Mouse (Mus musculus) spleen, postnatal 4 days (tissue): ENCODE measurements around the gene Pbx2.
A peak's percentile ranks its signal among the peaks of the same experiment; 100 is the strongest.

Source experiments
- DNase-seq, 2 experiments: peaks; one replicate each; pipeline ENCODE4 v3.0.0; 2022; ENCODE audit warnings: low spot score in 2 of 2

Gene Pbx2

DNA sequence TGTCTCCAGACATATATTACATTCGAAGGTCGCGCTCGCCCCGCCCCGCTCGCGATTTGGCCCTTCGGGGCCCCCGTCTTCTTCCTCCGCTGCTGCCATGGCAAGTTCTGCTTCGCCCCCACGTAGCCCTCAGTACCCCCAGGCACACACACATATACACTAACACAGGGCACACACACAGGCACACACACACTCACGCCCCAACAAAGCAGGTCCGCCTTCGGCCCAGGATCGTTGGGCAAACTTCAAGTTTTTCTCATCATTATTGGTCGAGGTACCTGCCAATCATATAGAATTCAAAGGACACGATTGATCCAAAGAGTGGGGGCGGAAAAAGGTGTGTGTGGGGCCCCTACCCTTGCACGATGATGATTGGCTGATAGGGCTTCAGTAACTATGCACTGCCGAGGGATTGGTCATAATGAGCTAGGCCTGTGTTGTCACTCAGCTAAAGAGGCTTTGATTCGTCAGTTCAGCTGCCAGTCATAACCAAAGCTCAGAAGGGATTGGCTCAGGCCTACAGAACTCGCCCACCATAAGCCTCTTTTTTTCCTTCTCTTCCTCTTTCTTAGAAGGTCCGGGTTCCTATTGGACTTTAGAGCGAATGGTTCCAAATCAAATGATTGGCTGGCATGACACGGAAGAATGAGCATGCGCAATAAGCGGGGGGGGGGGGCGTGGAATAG lies 12.5 kb downstream of the Pbx2 start, which contains the start of gene Rnf5:
Gene Rnf5, minus strand, starts transcription at position 316 of the 686 bp plus-strand sequence.
- DNase-seq, result peak; percentile 97 to 98

DNA sequence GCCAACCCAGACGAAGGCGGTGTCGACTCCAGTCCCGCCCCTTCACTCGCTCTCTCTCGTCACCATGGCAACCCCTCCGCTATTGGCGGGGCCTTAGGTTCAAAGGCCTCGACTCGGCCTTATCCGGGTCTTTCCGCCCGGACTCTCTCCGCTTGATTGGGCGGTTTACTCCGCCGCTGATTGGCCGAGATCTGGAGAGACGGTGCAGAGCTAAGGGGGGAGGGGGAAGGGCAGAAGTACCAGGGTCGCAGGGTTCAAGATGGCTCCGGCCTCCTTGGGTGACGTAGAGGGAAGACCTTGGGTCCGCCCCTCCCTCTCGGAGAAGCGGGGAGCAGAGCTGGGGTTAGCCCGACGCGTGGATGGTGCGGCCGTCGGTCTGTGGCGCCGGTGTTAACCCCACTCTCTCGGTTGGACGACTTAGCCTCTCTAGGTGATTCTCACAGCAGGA lies 13.0 kb downstream of the Pbx2 start, which contains the start of gene Agpat1:
Gene Agpat1, plus strand, starts transcription at position 202 of the 448 bp plus-strand sequence.
- DNase-seq, result peak; percentile 97 to 98

DNA sequence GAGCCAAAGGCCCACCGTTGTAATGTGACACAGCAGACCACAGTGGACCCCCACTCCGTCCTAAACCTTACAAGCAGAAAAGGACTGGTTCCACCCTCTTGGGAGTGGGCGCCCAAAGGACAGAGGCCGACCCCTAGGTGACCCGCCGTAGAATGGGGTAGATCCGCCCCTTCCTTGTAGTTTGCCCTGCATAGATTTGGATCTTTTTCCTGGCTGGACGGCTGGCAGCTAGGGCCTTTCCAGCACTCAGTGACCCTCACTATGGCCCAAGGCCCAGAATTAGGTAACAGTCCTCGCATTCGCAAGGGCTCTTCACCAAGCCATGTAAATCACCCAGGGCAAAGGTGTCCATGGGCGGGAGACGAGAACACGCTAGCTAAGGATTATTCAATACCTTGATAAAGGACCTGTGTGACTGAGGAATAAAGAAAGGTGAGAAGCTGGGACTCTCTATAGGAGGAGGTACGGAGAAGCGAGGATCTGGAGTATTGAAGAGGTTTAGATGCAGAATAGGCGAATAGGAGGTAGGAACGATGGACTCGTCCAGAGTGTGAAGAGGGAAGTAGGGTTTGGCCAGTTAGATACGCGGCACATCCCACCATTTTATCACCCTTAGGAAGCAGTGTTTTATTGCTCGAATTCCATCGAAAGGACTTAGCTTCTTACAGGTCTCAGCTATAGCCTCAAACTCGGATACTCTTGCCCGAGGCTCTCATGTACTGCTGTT lies 13.6 kb downstream of the Pbx2 start:
- DNase-seq, result peak in 1 of 2 experiments; percentile 26

DNA sequence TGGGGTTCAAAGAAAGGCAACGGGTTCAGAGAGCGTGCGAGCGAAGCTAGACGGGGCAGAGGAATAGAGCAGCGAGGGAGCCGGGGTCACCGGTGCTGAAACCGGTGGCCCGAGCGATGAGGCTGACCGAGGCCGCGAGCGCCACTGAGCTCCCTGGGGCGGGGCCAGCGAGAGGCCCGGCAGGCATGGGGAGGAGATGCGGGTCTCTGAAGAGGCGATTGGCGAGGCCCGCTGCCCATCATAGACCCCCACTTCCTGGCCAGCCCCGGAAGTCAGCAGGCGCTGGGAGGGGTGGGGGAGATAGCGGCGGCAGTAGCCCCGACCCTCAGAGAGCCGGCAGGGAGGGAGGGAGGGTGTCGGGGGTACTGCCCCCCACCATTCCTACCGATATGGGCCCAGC lies 14.5 kb downstream of the Pbx2 start:
- peak; percentile 93 to 95 for DNase-seq

DNA sequence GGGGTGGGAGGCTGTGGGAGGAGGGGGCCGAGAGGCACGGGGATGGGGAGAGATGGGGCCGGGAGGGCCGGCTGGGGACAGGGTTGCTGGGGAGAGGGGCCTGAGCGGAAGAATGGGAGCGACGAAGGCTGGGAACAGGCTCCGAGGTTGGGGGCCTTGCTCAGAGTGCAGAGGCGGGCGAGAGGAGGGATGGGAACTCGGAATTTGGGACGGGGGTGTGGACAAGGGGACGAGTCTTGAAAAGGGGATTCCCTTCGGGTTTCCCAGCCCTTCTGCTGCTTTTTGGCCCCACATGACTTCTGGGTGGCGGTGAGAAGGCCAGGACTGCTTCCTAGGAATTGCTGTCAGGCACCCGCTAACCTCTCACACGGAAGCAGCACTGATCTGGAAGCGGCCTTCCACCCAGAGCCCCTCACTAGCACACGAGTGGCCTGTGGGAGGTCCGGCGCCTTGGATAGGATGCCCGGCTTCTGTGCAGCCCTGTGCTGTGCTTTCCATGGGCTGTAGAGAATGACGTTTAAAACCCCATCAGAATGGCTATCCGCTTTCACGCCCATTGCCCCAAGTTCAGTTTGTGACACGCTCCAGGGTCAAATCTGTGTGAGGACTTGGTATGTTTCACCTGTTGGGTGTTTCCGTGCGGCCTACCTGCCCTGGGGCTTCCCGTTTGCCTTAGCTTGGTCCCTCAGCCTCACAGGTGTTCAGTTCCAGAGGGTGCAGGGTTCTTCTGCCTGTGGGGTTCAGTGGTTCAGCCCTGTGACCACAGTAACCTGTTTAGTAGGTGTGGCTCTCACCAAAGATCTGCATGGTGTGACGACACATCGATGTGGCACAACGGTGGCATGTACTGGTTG lies 15.3 kb downstream of the Pbx2 start:
- DNase-seq, result no peak

DNA sequence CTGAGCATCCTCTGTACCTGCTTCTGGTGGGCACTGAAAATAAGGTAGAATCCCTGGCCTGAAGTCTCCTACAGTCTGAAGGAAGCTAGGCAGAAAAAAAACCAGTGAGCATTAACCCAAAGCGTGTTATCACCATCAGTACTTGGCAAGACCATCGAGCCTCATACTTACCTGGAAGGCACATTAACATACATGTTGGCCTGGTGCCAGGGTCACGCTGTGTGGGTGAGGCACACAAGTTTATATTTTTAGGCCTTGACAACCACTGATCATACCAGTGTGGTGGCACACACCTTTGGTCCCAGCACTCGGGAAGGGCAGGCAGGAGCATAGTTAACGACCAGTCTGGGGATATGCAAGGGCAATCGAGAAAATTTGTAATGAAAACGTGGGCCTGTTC lies 16.9 kb downstream of the Pbx2 start:
- DNase-seq, result no peak

DNA sequence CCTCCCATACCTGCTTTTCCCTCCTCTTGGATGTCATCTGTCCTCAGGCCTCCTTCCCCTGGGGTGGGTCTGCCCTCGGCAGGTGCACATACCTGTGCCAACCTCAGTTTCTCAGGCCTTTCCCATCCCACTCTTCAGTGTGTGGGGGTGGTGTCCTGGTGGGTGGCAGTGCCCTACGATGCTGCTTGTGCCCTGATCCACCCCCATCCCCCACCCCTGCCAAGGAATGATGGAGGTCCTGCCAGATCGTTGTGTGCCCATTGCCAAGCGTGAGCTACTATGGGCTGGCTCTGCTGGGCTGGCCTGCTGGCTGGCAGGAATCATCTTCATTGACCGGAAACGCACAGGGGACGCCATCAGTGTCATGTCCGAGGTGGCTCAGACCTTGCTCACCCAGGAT lies 20.0 kb downstream of the Pbx2 start:
- DNase-seq, result no peak

DNA sequence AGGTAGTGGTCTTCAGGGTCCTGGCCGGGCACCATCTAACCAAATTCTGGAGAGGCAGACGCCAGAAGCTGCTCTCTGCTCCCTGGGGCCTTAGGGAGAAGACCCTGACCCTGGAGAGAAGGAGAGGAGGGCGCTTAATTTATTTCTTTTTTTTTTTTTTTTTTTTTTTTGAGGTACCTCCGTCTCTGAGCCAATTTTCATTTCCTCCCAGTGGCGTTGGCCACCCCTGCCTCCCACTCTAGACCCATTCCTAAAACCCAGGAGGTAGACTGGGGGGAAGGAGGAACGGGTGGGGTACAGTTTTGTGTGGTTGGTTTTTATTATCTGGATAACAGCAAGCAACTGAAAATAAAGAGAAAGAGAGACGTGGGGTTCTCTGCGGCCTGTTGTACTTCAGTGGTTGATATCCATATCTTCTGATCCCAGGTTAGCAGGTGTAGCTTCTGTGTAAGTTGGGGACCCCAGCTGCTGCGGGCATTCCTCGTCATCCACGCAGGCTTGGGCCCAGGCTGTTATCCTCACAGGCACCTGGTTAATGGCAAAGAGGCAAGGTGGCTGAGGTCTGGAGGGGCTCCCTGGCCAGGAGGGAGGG lies 22.1 kb downstream of the Pbx2 start:
- no peak for DNase-seq

DNA sequence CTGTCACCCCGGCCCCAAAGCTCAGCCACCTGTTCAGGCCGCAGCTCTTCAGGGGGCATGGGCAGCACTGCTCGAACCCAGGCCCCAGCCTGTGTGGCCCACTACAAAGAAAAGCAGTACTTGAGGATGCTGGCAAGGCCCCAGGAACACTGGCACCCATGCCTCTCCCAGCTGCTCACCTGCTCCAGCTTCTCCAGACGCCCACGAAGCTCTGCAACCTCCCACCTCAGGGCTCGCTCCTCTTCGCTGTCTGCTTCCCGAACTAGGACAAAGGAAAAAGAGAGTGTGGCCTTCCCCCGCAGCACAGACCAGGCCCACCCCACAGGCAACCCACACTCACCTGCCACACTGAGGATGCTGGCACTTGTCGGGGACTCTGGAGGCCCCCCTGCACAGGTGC lies 22.8 kb downstream of the Pbx2 start:
- DNase-seq, result no peak

DNA sequence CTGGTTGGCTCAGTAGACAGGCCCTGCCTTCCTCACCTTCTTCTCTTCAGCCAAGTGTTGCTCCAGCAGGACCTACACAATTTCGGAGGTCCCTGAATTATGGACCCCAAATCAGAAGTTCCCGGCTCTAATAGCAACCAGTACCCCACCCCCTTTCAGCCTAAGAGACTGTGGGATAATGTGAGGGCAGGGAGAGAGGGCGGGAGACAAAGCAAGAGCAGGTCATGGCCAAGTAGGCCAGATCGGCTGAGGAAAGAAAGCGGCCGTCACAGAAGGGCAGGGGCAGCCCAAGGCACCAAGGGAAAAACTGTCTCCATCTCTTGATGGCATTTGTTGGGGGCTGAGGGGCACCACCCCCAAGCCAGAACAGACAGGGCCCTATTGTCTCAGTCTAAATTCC lies 24.8 kb downstream of the Pbx2 start, which contains the start of gene Egfl8:
Gene Egfl8, minus strand, starts transcription at position 101 of the 400 bp plus-strand sequence.
- no peak for DNase-seq

DNA sequence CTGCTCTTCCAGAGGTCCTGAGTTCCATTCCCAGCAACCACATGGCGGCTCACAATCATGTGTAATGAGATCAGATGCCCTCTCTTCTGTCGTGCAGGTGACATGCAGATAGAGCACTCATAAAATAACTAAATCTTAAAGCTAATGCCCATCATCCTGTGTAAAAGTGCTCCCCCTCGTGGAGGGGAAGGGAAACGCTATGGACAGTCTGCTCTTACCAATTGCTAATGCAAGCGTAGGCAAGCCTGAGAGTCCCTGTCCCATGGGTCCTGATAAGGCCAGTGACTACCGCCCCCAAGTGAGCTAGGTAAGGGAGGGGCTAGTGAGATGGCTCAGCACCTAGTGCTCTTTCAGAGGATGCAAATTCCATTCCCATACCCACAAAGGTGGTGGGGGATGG lies 27.9 kb downstream of the Pbx2 start:
- DNase-seq, result peak; percentile 79 to 91

DNA sequence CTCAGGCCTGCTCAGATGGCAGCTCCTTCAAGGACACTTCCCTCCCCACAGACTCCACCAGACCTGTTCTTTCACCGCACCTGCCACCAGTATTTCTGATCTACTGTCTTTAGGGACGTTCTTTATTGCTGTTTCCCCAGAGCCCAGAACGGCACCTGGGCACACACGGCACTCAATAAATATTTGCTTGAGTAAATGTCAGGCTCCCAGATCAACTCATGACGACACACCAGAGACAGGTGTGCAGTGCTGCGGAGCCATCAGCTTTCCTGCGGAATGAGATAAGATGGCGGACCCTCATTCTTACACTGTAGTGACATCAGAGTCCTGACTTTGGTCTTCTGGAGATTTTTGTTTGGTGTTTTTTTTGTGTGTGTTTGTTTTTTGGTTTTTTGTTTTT lies 29.9 kb downstream of the Pbx2 start:
- DNase-seq, result no peak

DNA sequence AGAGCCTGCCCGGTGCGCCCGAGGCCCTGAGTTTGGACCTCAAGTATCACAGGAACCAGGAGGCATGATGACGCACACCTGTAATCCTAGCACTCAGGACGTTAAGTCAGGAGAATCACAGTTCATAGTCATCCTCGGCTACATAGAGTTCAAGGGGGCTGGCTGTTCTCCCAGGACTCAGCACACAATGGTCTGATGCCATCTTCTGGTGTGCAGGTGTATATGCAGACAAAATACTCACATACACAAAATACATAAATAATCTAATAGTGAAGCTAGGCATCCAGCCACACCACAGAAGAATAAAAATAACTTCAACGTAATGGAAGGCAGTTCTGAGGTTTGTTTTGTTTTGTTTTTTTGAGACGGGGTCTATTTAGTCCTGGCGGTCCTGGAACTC lies 32.1 kb downstream of the Pbx2 start:
- DNase-seq, result no peak

DNA sequence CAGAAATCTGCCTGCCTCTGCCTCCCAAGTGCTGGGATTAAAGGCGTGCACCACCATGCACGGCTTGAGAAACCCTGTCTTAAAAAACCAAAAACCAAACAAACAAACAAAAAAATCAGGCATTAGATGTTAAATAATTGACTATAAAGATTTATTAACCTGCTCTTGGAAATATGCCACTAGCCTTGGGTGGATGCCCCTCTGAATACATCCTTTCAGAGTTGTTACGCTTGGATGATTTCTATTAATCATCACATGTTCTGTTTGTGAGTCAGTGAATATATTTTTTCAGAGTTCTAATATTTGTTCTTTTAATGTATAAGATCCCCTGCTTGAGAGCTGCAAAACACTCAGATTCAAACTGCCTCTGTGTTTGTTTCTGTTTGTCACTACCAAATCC lies 33.9 kb downstream of the Pbx2 start:
- no peak for DNase-seq

DNA sequence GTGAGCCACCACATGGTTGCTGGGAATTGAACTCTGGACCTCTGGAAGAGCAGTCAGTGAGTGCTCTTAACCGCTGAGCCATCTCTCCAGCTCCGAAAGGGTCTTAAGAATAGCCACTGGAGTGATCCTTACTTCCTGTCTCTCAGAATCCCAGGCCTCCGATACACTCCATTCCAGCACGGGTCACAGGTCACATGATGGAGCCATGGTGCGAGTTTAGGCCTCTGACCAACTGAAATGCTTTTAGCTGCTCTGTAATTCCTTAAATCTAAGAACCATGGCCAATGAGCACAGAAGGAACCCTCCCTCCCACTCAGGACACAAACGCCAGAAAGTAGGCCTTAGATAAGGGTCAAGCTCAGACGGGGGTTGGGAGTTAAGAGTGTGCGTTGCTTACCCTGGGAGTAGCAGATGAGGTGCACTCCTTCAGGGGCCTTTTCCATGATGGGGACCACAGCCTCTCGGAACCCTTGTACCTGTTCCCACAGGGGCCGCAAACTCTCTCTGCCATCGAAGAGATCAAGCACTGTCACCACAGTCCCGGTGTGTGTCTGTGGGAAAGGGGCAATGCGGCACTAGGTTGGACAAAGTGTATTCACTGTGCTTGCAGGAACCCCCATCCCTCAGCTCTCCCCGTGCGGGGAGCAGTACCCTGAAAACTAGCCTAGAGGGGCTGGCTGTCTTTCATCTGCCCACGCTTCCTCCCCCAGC lies 35.2 kb downstream of the Pbx2 start:
- no peak for DNase-seq

DNA sequence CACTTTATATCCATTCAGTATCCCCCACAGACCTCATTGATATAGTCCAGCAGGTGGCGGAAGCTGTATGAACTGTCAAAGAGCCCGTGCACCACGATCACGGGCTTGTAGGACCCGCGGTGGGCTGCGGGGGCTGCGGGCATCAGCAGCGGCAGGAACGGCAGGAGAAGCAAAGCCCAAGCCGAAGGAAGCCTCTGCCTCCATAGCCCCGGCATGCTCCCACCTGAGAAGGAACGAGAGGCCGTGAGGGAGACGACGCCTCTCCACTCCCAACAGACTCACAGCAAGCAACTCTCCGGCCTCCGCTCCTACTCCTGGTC lies 35.7 kb downstream of the Pbx2 start:
- peak in 1 of 2 experiments; percentile 34 for DNase-seq

DNA sequence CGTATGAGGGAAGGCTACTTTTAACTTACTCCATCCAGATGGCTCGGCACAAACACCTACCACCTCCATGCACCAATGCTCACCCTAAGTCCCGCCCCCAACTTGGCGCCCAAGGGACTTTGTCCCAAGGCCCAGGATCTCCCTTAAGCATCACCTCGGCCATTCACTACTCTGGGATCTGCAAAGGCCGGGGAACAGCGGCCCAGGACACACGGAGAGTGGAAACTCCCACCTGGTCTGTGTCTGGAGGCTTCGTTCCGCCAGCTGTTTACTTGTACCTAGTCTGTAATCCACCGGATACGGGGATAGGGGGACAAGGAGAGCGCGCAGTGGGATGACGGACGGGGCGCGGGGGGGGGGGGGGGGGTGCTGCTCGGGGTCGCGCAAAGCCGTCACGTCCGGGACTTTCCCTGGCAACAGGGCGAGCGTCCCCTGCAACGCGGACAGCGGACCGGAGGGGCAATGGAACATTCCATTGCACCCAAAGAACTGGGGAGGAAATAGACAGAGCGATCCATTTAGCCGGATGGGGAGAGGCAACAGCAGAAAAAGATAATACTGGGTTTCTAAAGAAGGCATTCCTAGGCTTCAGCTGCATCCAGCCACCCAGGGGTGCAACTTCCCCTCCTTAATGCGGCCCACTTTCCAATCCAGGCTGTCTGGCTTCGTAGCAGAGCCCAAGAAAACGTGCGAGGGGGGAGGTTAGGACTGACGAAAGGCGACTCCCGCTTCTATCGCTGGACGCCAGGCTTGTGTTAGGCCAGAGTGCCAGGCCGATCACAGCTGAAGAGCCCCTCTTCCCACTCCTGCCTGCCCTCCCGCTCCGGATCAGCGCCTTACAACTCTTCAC lies 36.3 kb downstream of the Pbx2 start:
- peak; percentile 68 to 75 for DNase-seq

DNA sequence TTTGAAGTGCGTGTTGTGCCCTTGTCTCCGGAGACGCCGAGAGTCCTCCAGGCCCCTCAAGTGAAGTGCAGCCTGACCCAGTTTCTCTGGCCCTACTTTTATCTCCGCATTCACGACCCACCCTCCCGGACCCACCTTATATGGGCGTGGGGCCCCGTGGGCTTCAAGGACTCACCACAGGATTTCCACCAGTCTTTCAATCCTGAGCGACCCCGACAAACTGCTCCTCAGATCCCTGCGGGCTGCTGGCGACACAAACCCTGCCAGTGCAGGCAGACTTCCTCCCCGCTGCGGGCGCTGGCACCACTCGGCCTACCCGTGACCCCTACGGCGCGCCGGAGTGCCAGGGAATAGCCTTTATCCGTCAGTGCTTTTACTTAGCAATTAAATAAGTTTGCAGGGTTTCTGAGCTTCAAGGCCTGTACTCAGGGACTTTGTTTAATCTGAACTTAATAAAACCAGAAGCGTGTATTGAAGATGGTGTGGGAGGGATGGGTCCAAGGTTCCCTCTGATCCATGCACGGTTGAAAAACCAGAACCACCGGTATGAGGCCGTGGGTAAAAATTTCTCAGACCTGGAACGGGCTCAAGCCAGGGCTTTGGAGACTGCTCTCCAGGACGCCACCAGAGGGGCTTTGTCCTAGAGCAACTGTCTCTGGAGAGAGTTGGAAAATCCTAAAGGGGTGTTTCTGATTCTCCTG lies 37.0 kb downstream of the Pbx2 start, which contains the start of gene Ppt2:
Gene Ppt2, minus strand, starts transcription at position 568 of the 701 bp plus-strand sequence.
- peak in 1 of 2 experiments; percentile 75 for DNase-seq

DNA sequence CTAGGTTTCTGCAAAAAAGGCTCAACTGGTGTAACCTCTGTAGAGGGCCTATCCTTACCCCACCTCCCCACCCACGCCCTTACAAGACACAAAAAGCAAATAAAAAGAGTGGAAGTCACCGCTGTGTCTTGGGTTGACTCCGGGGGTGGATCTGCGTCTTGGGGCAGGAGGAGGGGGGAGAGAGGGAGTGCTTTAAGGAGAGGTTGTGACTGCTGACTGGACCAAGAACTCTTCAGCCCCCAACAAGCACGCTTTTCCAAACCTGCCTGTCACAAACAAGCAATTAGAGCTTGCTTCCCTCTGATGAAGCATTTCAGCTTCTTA lies 37.5 kb downstream of the Pbx2 start:
- DNase-seq, result no peak
